Mouse (Mus musculus) hindbrain, embryonic 14.5 days (tissue): ENCODE data around the gene Ptcd2. TPM values are rescaled to one million over a fixed set of nuclear protein-coding genes. Genes with fewer than 3 reads are reported as not detected.
"Not testable (repeated sequence)": the region's sequence is repeated elsewhere in the genome, so short reads cannot be mapped to it uniquely, and the experiment has no call there.

Experiments
- ATAC-seq: fragments of 200-750 bp; cut with Nextera tagmentation; 2 replicates; pipeline ENCODE4 v1.8.0; 2017; ENCODE audit warnings: moderate number of reproducible peaks, mild to moderate bottlenecking, moderate TSS enrichment, moderate library complexity; ENCODE audit not compliant: low FRiP score
- DNase-seq: peaks from one replicate; pipeline ENCODE4 v3.0.0-alpha.2; 2015; ENCODE audit warnings: low spot score
- H3K27ac ChIP-seq: fragments of 300-500 bp; sonication (generic); 2 replicates; pipeline ENCODE4 v1.5.1; 2014; ENCODE audit warnings: mild to moderate bottlenecking, moderate library complexity
- H3K27me3 ChIP-seq: fragments of 300-500 bp; sonication (generic); 2 replicates; pipeline ENCODE4 v1.6.1; 2014; ENCODE audit warnings: mild to moderate bottlenecking, low read length, mixed read lengths; ENCODE audit not compliant: control insufficient read depth, insufficient read depth
- H3K36me3 ChIP-seq: fragments of 300-500 bp; sonication (generic); replicated peaks from 2 replicates; pipeline ENCODE4 v1.6.1; 2014; ENCODE audit not compliant: control insufficient read depth, insufficient read depth
- H3K4me1 ChIP-seq: fragments of 300-500 bp; sonication (generic); replicated peaks from 2 replicates; pipeline ENCODE4 v1.6.1; 2014; ENCODE audit warnings: antibody characterized with exemption, low read length, mixed read lengths; ENCODE audit not compliant: control insufficient read depth, insufficient read depth
- H3K4me2 ChIP-seq: fragments of 300-500 bp; sonication (generic); replicated peaks from 2 replicates; pipeline ENCODE4 v1.6.1; 2014; ENCODE audit warnings: mild to moderate bottlenecking, moderate library complexity
- H3K4me3 ChIP-seq: fragments of 300-500 bp; sonication (generic); replicated peaks from 2 replicates; pipeline ENCODE4 v1.5.1; 2014; ENCODE audit warnings: mild to moderate bottlenecking, low read length
- H3K9ac ChIP-seq: fragments of 300-500 bp; sonication (generic); 2 replicates; pipeline ENCODE4 v1.6.1; 2014
- H3K9me3 ChIP-seq: fragments of 300-500 bp; sonication (generic); 2 replicates; pipeline ENCODE4 v1.6.1; 2016; ENCODE audit warnings: low read length; ENCODE audit not compliant: control insufficient read depth
- WGBS: fragments of 180-500 bp; shearing (Covaris S2); extraction: QIAGEN DNeasy Blood & Tissue Kit; methylation state at CpG from one replicate; pipeline ENCODE4 v1.1.7; 2014; 5-methylcytosine and 5-hydroxymethylcytosine counted together
- polyA plus RNA-seq: library from polyadenylated mRNA; unstranded; fragments of >200 nt; fragmentation: Nextera tagmentation; extraction: Ambion mirVana; gene quantifications from 2 replicates; pipeline ENCODE4 v1.2.1, GENCODE M21; 2014

Gene Ptcd2
- polyA plus RNA-seq, 1 experiment from 2014 or later: 58.0 TPM

- no peaks in the 10 kb centered on the region for H3K9me3 ChIP-seq
- H3K4me2 ChIP-seq: no peak overlapping the region
- no peak overlapping the region for H3K4me3 ChIP-seq
- no peaks in the 10 kb centered on the region for H3K27me3 ChIP-seq
- DNase-seq (no peak), ATAC-seq (no peak)
- 95% methylated on average over 6 of the region's 6 CpGs for WGBS
- H3K36me3 ChIP-seq: peaks cover 19% of the 10 kb centered on the region
- H3K9ac ChIP-seq: no peak overlapping the region
- H3K27ac ChIP-seq: no peak overlapping the region
- peaks cover 13% of the 10 kb centered on the region for H3K4me1 ChIP-seq
Measured at GRCm38 (mm10) chr13:99350009-99350408, 5.5 kb upstream of the Ptcd2 start.

GRCm38 (mm10) chr13:99343876-99344598 lies 468 bp downstream of the Ptcd2 start:
- H3K9me3 ChIP-seq: no peaks in the 10 kb centered on the region
- ATAC-seq (peak; percentile 84; the same call in 1 of the 2 replicates), DNase-seq (no peak)
- WGBS: 3% methylated on average over 30 of the region's 30 CpGs
- H3K27ac ChIP-seq: peak overlapping the region; percentile 79
- peak overlapping the region; percentile 62 for H3K4me3 ChIP-seq
- peaks cover 46% of the 10 kb centered on the region for H3K36me3 ChIP-seq
- H3K9ac ChIP-seq: peak overlapping the region; percentile 74
- H3K4me1 ChIP-seq: peaks cover 15% of the 10 kb centered on the region
- no peaks in the 10 kb centered on the region for H3K27me3 ChIP-seq
- peak overlapping the region; percentile 67 for H3K4me2 ChIP-seq

- no peak for ATAC-seq
- peaks cover 15% of the 10 kb centered on the region for H3K4me1 ChIP-seq
- WGBS: 95% methylated on average over 6 of the region's 6 CpGs
- DNase-seq: no peak
- no peak overlapping the region for H3K4me3 ChIP-seq
- H3K36me3 ChIP-seq: peaks cover 64% of the 10 kb centered on the region
- no peaks in the 10 kb centered on the region for H3K9me3 ChIP-seq
- H3K9ac ChIP-seq: no peak overlapping the region
- no peak overlapping the region for H3K27ac ChIP-seq
- no peak overlapping the region for H3K4me2 ChIP-seq
- H3K27me3 ChIP-seq: no peaks in the 10 kb centered on the region
Measured at GRCm38 (mm10) chr13:99341504-99341903, 3.0 kb downstream of the Ptcd2 start.

GRCm38 (mm10) chr13:99337510-99337909 lies 7.0 kb downstream of the Ptcd2 start:
- H3K4me2 ChIP-seq: no peak overlapping the region
- no peak overlapping the region for H3K4me3 ChIP-seq
- no peaks in the 10 kb centered on the region for H3K9me3 ChIP-seq
- H3K4me1 ChIP-seq: no peaks in the 10 kb centered on the region
- no peak overlapping the region for H3K27ac ChIP-seq
- peaks cover 84% of the 10 kb centered on the region for H3K36me3 ChIP-seq
- ATAC-seq: no peak
- no peak for DNase-seq
- H3K9ac ChIP-seq: no peak overlapping the region
- no peaks in the 10 kb centered on the region for H3K27me3 ChIP-seq
- WGBS: 93% methylated on average over 6 of the region's 6 CpGs

GRCm38 (mm10) chr13:99331255-99331654 lies 13.2 kb downstream of the Ptcd2 start:
- no peaks in the 10 kb centered on the region for H3K9me3 ChIP-seq
- no peak overlapping the region for H3K4me3 ChIP-seq
- ATAC-seq: no peak
- no peak for DNase-seq
- peaks cover 80% of the 10 kb centered on the region for H3K36me3 ChIP-seq
- no peak overlapping the region for H3K4me2 ChIP-seq
- H3K9ac ChIP-seq: no peak overlapping the region
- 60% methylated on average over 4 of the region's 4 CpGs for WGBS
- H3K27ac ChIP-seq: no peak overlapping the region
- no peaks in the 10 kb centered on the region for H3K27me3 ChIP-seq
- H3K4me1 ChIP-seq: no peaks in the 10 kb centered on the region

- ATAC-seq, H3K4me1 ChIP-seq, H3K9me3 ChIP-seq, H3K27me3 ChIP-seq, H3K4me2 ChIP-seq, H3K4me3 ChIP-seq, H3K27ac ChIP-seq, H3K9ac ChIP-seq, DNase-seq: not testable (repeated sequence)
- WGBS: 82% methylated on average over 8 of the region's 8 CpGs
- H3K36me3 ChIP-seq: peaks cover 77% of the 10 kb centered on the region
Measured at GRCm38 (mm10) chr13:99324337-99324685, 20.2 kb downstream of the Ptcd2 start.

- Histone ChIP-seq H3K9ac (no peak overlapping the region), H3K27ac (no peak overlapping the region), H3K36me3 (peaks cover 75% of the 10 kb centered on the region), H3K4me1 (no peaks in the 10 kb centered on the region), H3K4me2 (no peak overlapping the region), H3K4me3 (no peak overlapping the region), H3K27me3 (no peaks in the 10 kb centered on the region), H3K9me3 (no peaks in the 10 kb centered on the region)
- 68% methylated on average over 7 of the region's 7 CpGs for WGBS
- ATAC-seq (no peak), DNase-seq (no peak)
Measured at GRCm38 (mm10) chr13:99323632-99324336, 20.7 kb downstream of the Ptcd2 start.

GRCm38 (mm10) chr13:99322915-99323314 lies 21.6 kb downstream of the Ptcd2 start:
- not testable (repeated sequence) for H3K9me3 ChIP-seq, H3K27ac ChIP-seq, H3K4me2 ChIP-seq, H3K9ac ChIP-seq, ATAC-seq, DNase-seq, H3K4me3 ChIP-seq, H3K4me1 ChIP-seq, H3K27me3 ChIP-seq
- H3K36me3 ChIP-seq: peaks cover 67% of the 10 kb centered on the region
- 95% methylated on average over 11 of the region's 13 CpGs for WGBS

GRCm38 (mm10) chr13:99320453-99320852 lies 24.1 kb downstream of the Ptcd2 start:
- Histone ChIP-seq H3K9me3 (no peaks in the 10 kb centered on the region), H3K4me2 (no peak overlapping the region), H3K27ac (no peak overlapping the region), H3K27me3 (no peaks in the 10 kb centered on the region), H3K4me1 (no peaks in the 10 kb centered on the region), H3K9ac (no peak overlapping the region), H3K4me3 (no peak overlapping the region), H3K36me3 (peaks cover 48% of the 10 kb centered on the region)
- no peak for ATAC-seq
- 93% methylated on average over 7 of the region's 7 CpGs for whole genome bisulfite sequencing
- no peak for DNase-seq
